Mouse (Mus musculus) spleen, postnatal 0 days (tissue): ENCODE results near the gene Cacul1. TPM values are rescaled to one million over a fixed set of nuclear protein-coding genes. Genes with fewer than 3 reads are reported as not detected.

ENCODE experiments used
- polyA plus RNA-seq: library from polyadenylated mRNA; unstranded; fragments of >200 nt; fragmentation: Nextera tagmentation; extraction: Ambion mirVana; gene quantifications from 2 replicates; pipeline ENCODE4 v1.2.1, GENCODE M21; 2015

Gene Cacul1
- polyA plus RNA-seq = 7.5 and 10.1 TPM in 2 replicates

GRCm38 (mm10) chr19:60580582-60581339 is at the start of gene Cacul1:
Gene Cacul1, minus strand, starts transcription at chr19:60581025.

Other genes with a start within 250 kb of the Cacul1 start
- gene Prlhr, start 112.7 kb downstream of the Cacul1 start, polyA plus RNA-seq = not detected in 2 replicates
- gene Nanos1, start 175.0 kb upstream of the Cacul1 start, polyA plus RNA-seq = 1.5 TPM in 2 replicates
- gene Eif3a, start 209.6 kb upstream of the Cacul1 start, polyA plus RNA-seq = 94.6 and 101 TPM in 2 replicates
- gene Fam45a, start 230.6 kb upstream of the Cacul1 start, polyA plus RNA-seq = 21.0 and 23.1 TPM in 2 replicates